Mouse (Mus musculus) E14TG2a.4 (cell line): ENCODE data around the gene Nupl2.

Experiments
- CTCF ChIP-seq: conservative IDR thresholded peaks from 2 replicates; pipeline ENCODE4 v1.5.1; 2014; ENCODE audit warnings: low read length
- NANOG ChIP-seq: IDR thresholded peaks from 2 replicates; pipeline ENCODE4 v1.6.1; 2014; ENCODE audit warnings: borderline replicate concordance, low read length, mixed read lengths
- POU5F1 ChIP-seq: IDR thresholded peaks from 2 replicates; pipeline ENCODE4 v1.6.1; 2014; ENCODE audit warnings: low read length, borderline replicate concordance

DNA sequence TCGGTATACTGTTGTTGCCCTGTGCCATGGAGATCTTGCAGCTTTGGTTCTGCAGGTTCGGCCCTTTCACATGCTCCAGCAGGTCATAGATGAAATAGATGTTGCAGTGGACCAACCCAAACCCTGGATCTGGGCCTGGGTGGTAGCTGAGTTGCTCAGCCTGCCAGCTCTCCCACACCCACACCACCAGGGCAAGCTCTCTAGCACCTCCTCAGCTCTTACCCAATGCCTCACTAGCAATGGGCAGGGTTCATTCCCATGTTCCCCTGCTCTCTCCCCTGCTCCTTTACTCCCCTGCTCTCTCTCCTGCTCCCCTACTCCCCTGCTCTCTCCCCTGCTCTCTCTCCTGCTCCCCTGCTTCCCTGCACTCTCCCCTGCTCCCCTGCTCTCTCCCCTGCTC, 27.1 kb downstream of the Nupl2 start:
- TF ChIP-seq CTCF (no peak), NANOG (no peak), POU5F1 (no peak)
